ENCODE assay signal across 8 mouse cellular contexts in the genomic region with DNA sequence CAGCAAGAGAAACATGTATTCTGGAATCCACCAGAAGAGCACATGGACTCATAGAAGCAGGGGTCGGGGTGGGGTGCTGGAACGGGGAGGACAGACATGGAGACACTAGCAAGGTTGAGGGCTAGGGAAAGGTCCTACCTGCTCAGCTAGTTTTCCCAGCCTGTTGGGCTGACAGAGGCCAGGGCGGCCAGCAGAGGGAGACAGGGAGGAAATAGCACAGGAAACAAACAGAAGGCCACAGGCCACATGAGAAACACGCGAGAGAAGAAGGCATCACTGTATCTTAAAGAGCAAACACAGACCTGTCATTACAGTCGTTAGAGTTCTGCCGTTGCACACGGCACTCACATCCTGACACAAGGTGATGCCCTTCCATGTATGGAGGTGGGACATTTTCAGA. TPM values are rescaled to one million over a fixed set of nuclear protein-coding genes. Genes with fewer than 3 reads are reported as not detected.
DNase-seq lines count a peak whose midpoint lies in the region; ATAC-seq and TF ChIP-seq lines count a peak whose summit lies in the region.

No protein-coding gene starts in this region.

- no peaks in the 10 kb centered on the region for H3K9me3 ChIP-seq in lung, postnatal 0 days (ENCODE audit: low read length)

- H3K36me3 ChIP-seq in lung, postnatal 0 days (ENCODE audit: insufficient read depth, low read length), result peaks cover 40% of the 10 kb centered on the region; the same call in 1 of the 2 replicates

- ATAC-seq in lung, postnatal 0 days, result peak; percentile 61

- intact Hi-C loops in gastrocnemius, postnatal 36 days (cut with DNase I), result no loop called here

- DNase-seq in gastrocnemius, postnatal 10 days, result peak; percentile 36
- DNase-seq in gastrocnemius, adult 8-10 months (ENCODE audit: low spot score in 2 of 2), result no peak
- DNase-seq in urinary bladder, adult 18-20 months (ENCODE audit: low spot score in 2 of 2), result peak; percentile 24 to 47
- no peak for DNase-seq in urinary bladder, postnatal 10 days (ENCODE audit: low spot score)
- peak; percentile 45 for DNase-seq in embryo, embryonic 11 days
- DNase-seq in lung, postnatal 0 days (ENCODE audit: low spot score), result peak; percentile 55
- peak; percentile 18 to 29 for DNase-seq in thymus, adult 18-20 months
- no peak for DNase-seq in gastrocnemius, postnatal 36 days

- 36% methylated on average over 8 of the region's 8 CpGs for WGBS in lung, postnatal 0 days

- TF ChIP-seq CTCF in lung, postnatal 0 days (IDR thresholded peaks at IDR 0.05), result peak; percentile 81

- H3K4me2 ChIP-seq in lung, postnatal 0 days (replicated peaks; ENCODE audit: low read depth, low read length), result no peak overlapping the region

- H3K4me1 ChIP-seq in lung, postnatal 0 days (ENCODE audit: insufficient read depth, low read depth, low read length), result no peaks in the 10 kb centered on the region

- H3K9ac ChIP-seq in lung, postnatal 0 days (replicated peaks; ENCODE audit: low read depth), result no peak overlapping the region

- TF ChIP-seq EP300 in lung, postnatal 0 days (IDR thresholded peaks at IDR 0.05), result no peak

- no peak overlapping the region for H3K4me3 ChIP-seq in lung, postnatal 0 days (ENCODE audit: low read depth, low read length)

- H3K27ac ChIP-seq in lung, postnatal 0 days (ENCODE audit: low read length), result no peak overlapping the region

- H3K27me3 ChIP-seq in lung, postnatal 0 days (replicated peaks; ENCODE audit: insufficient read depth, low read length), result no peaks in the 10 kb centered on the region

RNA-seq across cellular contexts. Expression of a gene that starts 17.6 kb away (rescaled TPM):
- 1 to 10 TPM; 7.9 to 9.7 TPM for total RNA-seq in gastrocnemius, postnatal 10 days (2021)
- 1 to 10 TPM; 1.2 to 3.0 (median 2.4) TPM for total RNA-seq in gastrocnemius, adult 8-10 months (2022)
- 1.3 and 1.9 TPM in 2 replicates for polyA plus RNA-seq in lung, postnatal 0 days (2015; fragmentation: Nextera tagmentation; extraction: Ambion mirVana)
- total RNA-seq in gastrocnemius, postnatal 36 days (2021), result 1 to 10 TPM; 1.2 to 3.5 TPM

RNA-seq across cellular contexts. Expression of a gene that starts 33.6 kb away (rescaled TPM):
- 10 to 100 TPM in 1 of 2 experiments, 1 to 10 TPM in 1; 8.0 to 10.7 TPM for total RNA-seq in gastrocnemius, postnatal 10 days (2021)
- 1 to 10 TPM; 2.1 to 3.3 (median 3.0) TPM for total RNA-seq in gastrocnemius, adult 8-10 months (2022)
- 50.8 and 58.8 TPM in 2 replicates for polyA plus RNA-seq in lung, postnatal 0 days (2015; fragmentation: Nextera tagmentation; extraction: Ambion mirVana)
- total RNA-seq in gastrocnemius, postnatal 36 days (2021), result 1 to 10 TPM; 1.7 to 2.7 TPM

Comparison
In these comparisons a context has a peak if more than half of its experiments do, and no peak if none do; other contexts are left out.
1. DNase-seq: peak in gastrocnemius, postnatal 10 days (single experiment), urinary bladder, adult 18-20 months (2 of 2), embryo, embryonic 11 days (single experiment), lung, postnatal 0 days (single experiment) and thymus, adult 18-20 months (2 of 2); none in gastrocnemius, adult 8-10 months (0 of 2), urinary bladder, postnatal 10 days (single experiment) and gastrocnemius, postnatal 36 days (0 of 2).